Mouse (Mus musculus): Measurements from ENCODE around the gene Msi1.
A peak's percentile ranks its signal among the peaks of the same experiment; 100 is the strongest.
"Not testable (repeated sequence)": the region's sequence is repeated elsewhere in the genome, so short reads cannot be mapped to it uniquely, and the experiment has no call there.

The Msi1 gene

DNA sequence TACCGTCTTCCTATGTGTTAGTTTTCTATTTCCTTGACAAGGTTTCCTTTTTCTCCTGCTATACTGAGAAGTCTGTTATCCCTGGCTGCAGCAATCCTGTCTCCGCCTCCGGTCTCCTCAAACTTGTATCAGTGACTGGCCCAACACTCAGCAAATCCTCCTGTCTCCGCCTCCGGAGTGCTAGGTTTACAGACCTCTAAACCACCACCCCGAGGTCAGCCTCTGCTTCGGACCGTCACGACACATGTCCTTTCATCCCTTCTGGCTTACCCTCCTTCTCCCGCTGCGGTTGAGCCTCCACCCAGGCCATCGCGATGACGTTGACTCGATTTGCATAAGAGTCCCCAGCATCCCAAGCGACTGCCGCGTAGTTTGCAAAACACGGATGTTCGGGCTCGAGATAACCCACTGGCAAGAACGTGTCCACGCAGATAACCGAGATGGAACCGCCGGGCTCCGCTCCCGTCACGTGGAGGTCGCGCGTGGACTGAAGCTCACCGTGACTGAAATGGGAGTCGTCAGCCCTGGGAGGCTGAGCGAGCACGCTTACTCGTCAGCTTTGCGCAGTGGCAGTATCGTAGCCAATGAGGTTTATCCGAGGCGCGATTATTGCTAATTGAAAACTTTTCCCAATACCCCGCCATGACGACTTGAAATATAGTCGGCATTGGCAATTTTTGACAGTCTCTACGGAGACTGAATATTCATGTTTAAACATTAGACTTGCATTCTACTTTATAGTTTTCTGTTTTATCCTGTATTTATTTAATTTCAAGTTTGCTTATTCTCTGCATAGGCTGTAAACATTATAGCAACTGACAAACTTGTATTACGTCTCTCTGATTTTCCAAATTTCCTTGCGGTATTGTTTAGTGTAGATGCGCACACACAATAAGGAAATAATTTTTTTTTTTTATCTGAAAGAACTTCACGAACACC lies 60.6 kb downstream of the Msi1 start:
- DNase-seq (ENCODE audit: low spot score in 2 of 2), result peak; percentile 84 to 87

DNA sequence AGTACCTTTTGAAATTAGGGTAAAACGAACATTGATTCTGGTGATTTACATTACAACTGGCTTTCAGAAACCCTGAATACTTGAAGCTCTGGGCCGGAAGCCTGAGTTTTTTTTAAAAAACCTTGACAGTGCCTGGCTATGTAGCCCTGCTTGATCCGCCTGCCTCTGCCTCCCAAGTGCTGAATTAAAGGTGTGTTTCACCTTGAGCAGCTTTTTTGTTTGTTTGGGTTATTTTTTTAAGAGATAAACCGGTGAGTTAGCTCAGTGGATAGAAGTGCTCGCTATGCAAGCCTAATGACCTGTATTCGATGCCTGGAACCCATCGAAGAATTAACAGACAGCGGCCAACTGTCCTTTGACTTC lies 61.2 kb downstream of the Msi1 start:
- DNase-seq (ENCODE audit: low spot score in 2 of 2), result no peak

DNA sequence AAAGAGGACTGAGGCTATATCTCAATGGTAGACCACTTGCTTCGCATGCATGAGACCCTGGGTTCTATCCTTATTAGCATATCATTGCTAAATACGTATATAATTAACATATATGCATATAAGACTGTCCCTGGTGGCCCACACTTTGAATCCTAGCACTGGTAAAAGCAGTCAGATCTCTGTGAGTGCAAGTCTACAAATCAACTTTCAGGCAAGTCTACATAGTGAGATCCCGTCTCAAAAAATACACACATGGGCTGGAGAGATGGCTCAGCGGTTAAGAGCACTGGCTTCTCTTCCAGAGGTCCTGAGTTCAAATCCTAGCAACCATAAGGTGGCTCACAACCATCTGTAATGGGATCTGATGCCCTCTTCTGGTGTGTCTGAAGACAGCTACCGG lies 61.7 kb downstream of the Msi1 start:
- no peak for DNase-seq (ENCODE audit: low spot score in 2 of 2)

DNA sequence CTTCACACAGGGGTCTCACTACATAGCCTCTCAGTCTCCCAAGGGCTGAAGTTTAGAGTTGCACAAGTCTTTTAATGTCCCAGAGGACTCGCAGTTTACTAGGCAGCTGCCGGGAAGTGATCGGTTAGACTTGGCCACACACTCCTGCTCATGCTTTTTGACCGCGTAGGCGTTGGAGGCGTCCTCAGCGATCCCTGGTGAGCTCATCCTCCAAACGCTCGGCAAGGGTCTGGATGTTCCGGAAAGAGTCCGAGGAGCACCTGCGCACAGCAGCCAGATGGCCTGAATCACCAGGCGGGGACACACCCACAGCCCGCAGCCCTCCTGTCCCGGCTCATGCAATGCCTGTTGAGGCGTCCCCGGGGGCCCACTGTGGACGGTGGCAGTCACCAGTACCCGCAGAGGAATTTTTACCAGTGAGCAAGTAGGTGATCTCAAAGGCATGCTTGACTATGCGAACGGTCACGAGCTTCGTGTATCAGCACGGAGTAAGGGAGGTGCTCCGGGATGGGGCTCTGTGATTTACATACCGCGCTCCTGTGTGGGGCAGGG lies 62.4 kb downstream of the Msi1 start:
- no peak for DNase-seq (ENCODE audit: low spot score in 2 of 2)

DNA sequence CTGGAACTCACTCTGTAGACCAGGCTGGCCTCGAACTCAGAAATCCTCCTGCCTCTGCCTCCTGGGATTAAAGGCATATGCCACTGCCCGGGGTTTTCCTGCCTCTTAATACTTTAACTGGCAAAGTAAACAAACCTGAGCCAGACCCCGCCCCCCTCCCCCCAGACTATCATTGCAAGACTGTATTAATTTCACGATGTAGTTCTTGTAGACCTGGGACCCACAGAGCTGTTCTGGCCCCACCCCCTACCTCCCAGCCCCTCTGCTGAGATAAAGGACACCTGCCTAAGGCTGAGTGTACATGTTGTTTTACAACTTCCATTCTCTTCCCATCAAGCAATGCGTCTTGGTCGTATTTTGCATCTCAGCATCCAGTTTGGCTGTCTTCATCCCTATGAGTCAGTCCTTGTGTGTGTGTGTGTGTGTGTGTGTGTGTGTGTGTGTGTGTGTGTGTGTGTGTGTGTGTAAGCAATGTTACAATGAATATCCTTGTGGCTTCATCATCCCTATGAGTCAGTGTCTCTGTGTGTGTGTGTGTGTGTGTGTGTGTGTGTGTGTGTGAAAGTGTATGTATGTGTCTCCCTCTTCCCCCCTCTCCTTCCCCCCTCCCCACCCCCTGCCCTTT lies 63.4 kb downstream of the Msi1 start:
- no peak for DNase-seq (ENCODE audit: low spot score in 2 of 2)

DNA sequence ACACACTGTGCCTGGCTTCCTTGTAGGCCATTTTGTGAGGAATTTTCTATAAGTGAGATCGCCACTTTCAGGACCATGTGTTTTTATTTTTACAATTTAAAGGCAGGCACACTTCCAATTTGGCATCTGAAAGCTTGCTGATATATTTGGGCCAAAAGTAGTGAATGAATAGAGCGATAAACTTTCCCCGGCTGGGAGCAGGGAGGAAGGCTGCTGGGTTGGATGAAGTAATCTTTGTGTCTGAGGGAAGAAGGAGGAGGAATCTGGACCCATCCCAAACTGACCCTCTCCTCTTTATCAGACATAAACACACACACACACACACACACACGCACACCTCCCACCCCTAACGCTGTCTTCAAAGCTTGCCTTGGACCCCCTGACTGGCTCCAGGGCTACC lies 64.0 kb downstream of the Msi1 start:
- no peak for DNase-seq (ENCODE audit: low spot score in 2 of 2)

DNA sequence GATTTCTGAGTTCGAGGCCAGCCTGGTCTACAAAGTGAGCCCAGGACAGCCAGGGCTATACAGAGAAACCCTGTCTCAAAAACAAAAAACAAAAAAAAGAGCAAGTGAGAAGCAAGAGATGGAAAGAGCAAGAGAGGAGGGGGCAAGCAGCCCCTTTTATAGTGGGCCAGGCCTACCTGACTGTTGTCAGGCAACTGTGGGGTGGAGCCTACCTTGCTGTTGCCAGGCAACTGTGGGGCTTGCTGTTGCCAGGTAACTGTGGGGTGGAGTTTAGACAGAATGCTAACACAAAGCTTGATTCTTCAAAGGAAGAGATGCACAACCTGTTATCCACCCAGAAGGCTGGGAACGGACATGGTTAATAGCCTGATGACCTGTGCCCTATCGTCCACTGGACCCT lies 66.2 kb downstream of the Msi1 start:
- DNase-seq (ENCODE audit: low spot score in 2 of 2), result not testable (repeated sequence)

DNA sequence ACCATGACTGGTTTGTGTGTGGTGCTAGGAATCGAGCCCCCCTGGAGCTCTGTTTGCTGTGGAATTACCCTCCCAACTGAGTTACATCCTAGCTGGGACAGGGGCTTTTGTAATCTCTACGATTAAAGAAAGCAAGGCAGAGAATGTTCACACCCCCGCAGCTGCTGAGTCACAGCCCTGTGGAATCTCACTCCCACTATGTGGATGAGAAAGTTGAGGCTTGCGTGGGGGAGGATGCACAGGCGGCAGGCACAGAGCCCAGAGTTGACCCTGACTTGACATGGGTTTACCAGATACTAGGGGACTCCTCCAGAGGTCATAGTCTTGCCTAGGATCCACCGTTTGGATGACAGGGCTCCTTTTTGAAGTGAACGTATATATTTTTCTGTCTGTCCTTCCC lies 67.6 kb downstream of the Msi1 start:
- no peak for DNase-seq (ENCODE audit: low spot score in 2 of 2)

DNA sequence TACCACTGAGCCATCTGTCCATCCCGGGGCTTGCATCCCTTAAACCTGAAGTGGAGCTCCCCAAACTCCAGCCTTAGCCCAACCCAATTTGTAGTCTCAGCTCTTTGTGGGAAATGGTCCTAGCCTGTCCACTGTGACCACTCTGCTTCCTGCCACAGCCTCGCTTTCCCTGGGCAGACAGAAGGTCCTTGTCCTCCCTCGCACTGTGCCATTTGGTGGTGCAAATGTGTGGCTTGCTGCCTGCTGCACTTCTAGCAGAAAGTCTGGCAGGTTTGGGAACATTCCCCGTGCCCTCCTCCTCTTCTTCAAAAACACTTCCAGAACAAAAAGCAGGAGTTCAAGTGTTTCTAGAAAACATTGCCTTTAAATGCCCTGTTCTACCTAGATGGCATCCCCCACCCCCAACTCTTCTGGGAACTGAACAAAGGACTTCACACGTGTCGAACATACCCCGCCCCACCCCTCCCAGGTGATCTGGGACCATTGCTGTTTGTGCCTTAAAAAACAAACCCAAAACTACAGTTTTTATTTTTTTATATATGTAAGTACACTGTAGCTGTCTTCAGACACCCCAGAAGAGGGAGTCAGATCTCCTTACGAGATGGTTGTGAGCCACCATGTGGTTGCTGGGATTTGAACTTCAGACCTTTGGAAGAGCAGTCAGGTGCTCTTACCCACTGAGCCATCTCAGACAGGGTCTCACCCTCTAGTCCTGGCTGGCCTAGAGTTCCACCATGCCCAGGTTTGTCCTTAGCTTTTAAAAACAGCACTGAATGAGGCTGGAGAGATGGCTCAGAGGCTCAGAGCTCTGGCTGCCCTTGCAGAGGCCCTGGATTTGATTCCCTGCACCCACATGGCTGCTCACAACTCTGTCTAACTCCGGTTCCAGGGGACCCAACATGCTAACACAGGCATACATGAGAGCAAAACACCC lies 69.2 kb downstream of the Msi1 start:
- no peak for DNase-seq (ENCODE audit: low spot score in 2 of 2)

DNA sequence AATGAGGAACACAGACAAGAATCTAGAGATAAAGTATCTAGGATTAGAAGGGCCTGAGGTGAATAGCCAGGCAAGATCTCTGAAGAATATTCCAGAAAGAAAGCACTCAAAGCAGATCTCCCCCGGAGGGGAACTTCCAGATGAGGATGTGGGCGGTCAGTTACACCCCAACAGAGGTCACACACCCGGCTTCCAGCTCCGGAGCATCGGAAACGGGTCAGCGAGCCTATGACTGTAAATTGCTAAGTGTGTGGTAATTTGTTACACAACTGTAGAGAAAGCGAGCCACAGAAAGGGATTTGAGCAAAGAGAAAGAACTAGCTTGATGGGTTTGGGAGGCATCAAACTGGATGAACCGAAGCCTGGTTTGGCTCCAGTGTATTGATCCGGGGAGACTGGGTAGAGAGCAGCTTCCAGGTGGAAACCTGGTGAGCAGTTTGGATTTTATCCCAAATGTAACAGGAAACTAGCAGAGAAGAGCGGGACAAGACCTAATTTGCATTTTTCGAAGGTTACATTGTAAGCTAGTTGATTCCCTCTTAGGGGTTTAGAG lies 71.1 kb downstream of the Msi1 start:
- no peak for DNase-seq (ENCODE audit: low spot score in 2 of 2)

DNA sequence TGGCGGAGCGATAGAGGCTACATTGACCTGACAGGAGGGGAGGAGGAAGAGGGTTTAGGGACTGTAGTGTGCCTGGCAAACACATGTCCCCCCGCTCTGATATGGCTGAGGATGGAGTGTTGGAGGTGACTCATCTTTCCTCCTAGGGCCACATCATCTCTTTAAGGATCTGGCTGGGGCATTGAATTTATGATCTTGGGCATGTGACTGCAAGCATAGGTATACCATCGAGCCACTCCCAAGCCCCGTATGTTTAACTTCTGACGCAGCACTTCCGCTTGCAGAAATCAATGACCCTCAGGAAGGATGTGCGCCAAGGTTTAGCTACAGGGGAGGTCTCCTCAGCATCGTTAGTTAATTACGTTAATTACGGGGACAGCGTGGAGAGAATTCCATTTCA lies 73.6 kb downstream of the Msi1 start:
- DNase-seq (ENCODE audit: low spot score in 2 of 2), result no peak
